Mouse (Mus musculus): ENCODE measurements around the gene Gda. TPM values are rescaled to one million over a fixed set of nuclear protein-coding genes. Genes with fewer than 3 reads are reported as not detected.

Gda gene
- total and polyA plus RNA-seq, 3 experiments = not detected

- H3K9me3 ChIP-seq (replicated peaks; ENCODE audit: low read length) = peaks cover 2% of the 10 kb centered on the region
- TF ChIP-seq BHLHE40 (IDR thresholded peaks at IDR 0.05; ENCODE audit: low read depth, low read length) (no peak), ELF1 (IDR thresholded peaks at IDR 0.05; ENCODE audit: low read depth, low read length) (no peak), USF1 (IDR thresholded peaks at IDR 0.05; ENCODE audit: low read depth, low read length) (no peak), SIN3A (IDR thresholded peaks at IDR 0.05; ENCODE audit: low read length) (0 out of 2 replicates have a peak, but pooled peaks have one; percentile 7), ZC3H11A (IDR thresholded peaks at IDR 0.05; ENCODE audit: low read depth, low read length) (peak; percentile 95), ZKSCAN1 (IDR thresholded peaks at IDR 0.05; ENCODE audit: borderline replicate concordance, low read depth, low read length) (no peak), TBP (conservative IDR thresholded peaks at IDR 0.05; ENCODE audit: low read depth, low read length) (no peak), JUN (IDR thresholded peaks at IDR 0.05; ENCODE audit: insufficient read depth, low read depth, low read length) (no peak), ZNF384 (IDR thresholded peaks at IDR 0.05; ENCODE audit: low read depth, low read length) (peak; percentile 41), CHD1 (IDR thresholded peaks at IDR 0.05; ENCODE audit: low read depth, low read length) (no peak), ETS1 (conservative IDR thresholded peaks at IDR 0.05; ENCODE audit: low read depth, low read length) (no peak), RAD21 (IDR thresholded peaks at IDR 0.05; ENCODE audit: low read depth, low read length) (peak; percentile 97), SMC3 (IDR thresholded peaks at IDR 0.05; ENCODE audit: low read depth, low read length) (peak; percentile 98), CTCF (conservative IDR thresholded peaks at IDR 0.05 in 1 of 2, IDR thresholded peaks at IDR 0.05 in 1 of 2; ENCODE audit: low read depth in 2 of 2, low read length in 2 of 2) (peak; percentile 62 to 97), IRF4 (IDR thresholded peaks at IDR 0.05; ENCODE audit: low read depth, low read length) (no peak), USF2 (conservative IDR thresholded peaks at IDR 0.05; ENCODE audit: low read depth, low read length) (no peak), MYC (IDR thresholded peaks at IDR 0.05; ENCODE audit: low read depth, low read length) (peak; percentile 82), TCF12 (IDR thresholded peaks at IDR 0.05; ENCODE audit: low read depth, low read length) (no peak), CHD2 (IDR thresholded peaks at IDR 0.05; ENCODE audit: low read length) (no peak), MXI1 (IDR thresholded peaks at IDR 0.05; ENCODE audit: low read depth, low read length) (no peak), NELFE (IDR thresholded peaks at IDR 0.05; ENCODE audit: low read depth, low read length) (no peak), GABPA (IDR thresholded peaks at IDR 0.05; ENCODE audit: insufficient replicate concordance, low read depth, low read length) (no peak), HCFC1 (IDR thresholded peaks at IDR 0.05; ENCODE audit: low read depth, low read length) (no peak), POLR2A (IDR thresholded peaks at IDR 0.05; ENCODE audit: low read depth, low read length) (no peak), RCOR1 (conservative IDR thresholded peaks at IDR 0.05; ENCODE audit: low read depth, low read length) (no peak), ZMIZ1 (IDR thresholded peaks at IDR 0.05; ENCODE audit: low read depth, low read length) (no peak), MAFK (IDR thresholded peaks at IDR 0.05; ENCODE audit: insufficient replicate concordance, low read length) (peak; percentile 71; the same call in 1 of the 2 replicates), NRF1 (IDR thresholded peaks at IDR 0.05; ENCODE audit: low read depth, low read length) (no peak), KAT2A (IDR thresholded peaks at IDR 0.05; ENCODE audit: insufficient replicate concordance, low read length) (no peak), MEF2A (IDR thresholded peaks at IDR 0.05; ENCODE audit: borderline replicate concordance, low read depth, low read length) (no peak), EP300 (IDR thresholded peaks at IDR 0.05; ENCODE audit: low read length) (no peak), MAZ (IDR thresholded peaks at IDR 0.05; ENCODE audit: low read depth, low read length) (no peak), PAX5 (IDR thresholded peaks at IDR 0.05; ENCODE audit: low read length) (no peak), MAX (IDR thresholded peaks at IDR 0.05; ENCODE audit: low read length) (0 out of 2 replicates have a peak, but pooled peaks have one; percentile 42), POLR2AphosphoS2 (IDR thresholded peaks at IDR 0.05; ENCODE audit: low read depth, low read length) (no peak), E2F4 (IDR thresholded peaks at IDR 0.05; ENCODE audit: insufficient replicate concordance, low read depth, low read length) (no peak), UBTF (IDR thresholded peaks at IDR 0.05; ENCODE audit: low read depth, low read length) (no peak), JUND (conservative IDR thresholded peaks at IDR 0.05; ENCODE audit: low read depth, low read length) (no peak; the same call in 1 of the 2 replicates)
- no peak overlapping the region for H3K4me3 ChIP-seq (replicated peaks in 1 of 3; ENCODE audit: low read depth in 2 of 3, low read length in 2 of 3, poor library complexity in 1 of 3)
- H3K36me3 ChIP-seq (replicated peaks in 1 of 2; ENCODE audit: control insufficient read depth in 1 of 2, insufficient read depth in 1 of 2, low read length in 1 of 2) = no peaks in the 10 kb centered on the region
- peak; percentile 82 for DNase-seq (ENCODE audit: extremely low read depth)
- in situ Hi-C loops (cut with MboI; ENCODE audit: low pct_ligation_motif_present, low pct_unique_long_range_greater_than_20kb, low sequenced_read_pairs) = loop anchor here (10.0 kb wide), 4 partner anchors 132 to 372 kb away; partner anchors contain the start of genes 1110059E24Rik and Abhd17b
- H3K27ac ChIP-seq (ENCODE audit: insufficient read depth, low read depth) = no peak overlapping the region
- peak overlapping the region; percentile 32 for H3K4me2 ChIP-seq (ENCODE audit: insufficient read depth, low read depth, poor library complexity, severe bottlenecking)
- dilution Hi-C loops (cut with MboI; ENCODE audit: extremely low pct_ligation_motif_present, extremely low pct_unique_long_range_greater_than_20kb, low sequenced_read_pairs) = no loop called here
- H3K27me3 ChIP-seq (replicated peaks) = no peaks in the 10 kb centered on the region
- no peak overlapping the region; the same call in 1 of the 2 replicates for H3K9ac ChIP-seq (ENCODE audit: insufficient read depth, low read depth)
- H3K79me2 ChIP-seq (replicated peaks; ENCODE audit: control insufficient read depth, extremely low read depth, insufficient read depth, poor library complexity, severe bottlenecking) = no peaks in the 10 kb centered on the region
- peaks cover 5 to 22% of the 10 kb centered on the region in 2 experiments; a peak in 3 of 4 replicates for H3K4me1 ChIP-seq (ENCODE audit: control insufficient read depth in 1 of 2, insufficient read depth in 2 of 2)
Observed at GRCm38 (mm10) chr19:21373073-21373755, 100.0 kb downstream of the Gda start.

Measured in CH12.LX (cell line).